Mouse (Mus musculus): ENCODE results near the gene Cks1b. TPM values are rescaled to one million over a fixed set of nuclear protein-coding genes. Genes with fewer than 3 reads are reported as not detected.
A peak's percentile ranks its signal among the peaks of the same experiment; 100 is the strongest.

Gene Cks1b
- 10 to 100 TPM; 19.6 to 22.3 TPM for total RNA-seq (2021)

GRCm38 (mm10) chr3:89418170-89418860 is at the start of gene Cks1b, which contains the start of gene Shc1:
Gene Cks1b (minus strand): TSS chr3:89418383.
Gene Shc1 (plus strand): TSS chr3:89418443.
- intact Hi-C loops (cut with DNase I): no loop called here
- DNase-seq: peak; percentile 94

- intact Hi-C loops (cut with DNase I): no loop called here
- peak; percentile 93 for DNase-seq
These were observed 41.0 kb upstream of the Cks1b start for GRCm38 (mm10) chr3:89458965-89459807.

DNA sequence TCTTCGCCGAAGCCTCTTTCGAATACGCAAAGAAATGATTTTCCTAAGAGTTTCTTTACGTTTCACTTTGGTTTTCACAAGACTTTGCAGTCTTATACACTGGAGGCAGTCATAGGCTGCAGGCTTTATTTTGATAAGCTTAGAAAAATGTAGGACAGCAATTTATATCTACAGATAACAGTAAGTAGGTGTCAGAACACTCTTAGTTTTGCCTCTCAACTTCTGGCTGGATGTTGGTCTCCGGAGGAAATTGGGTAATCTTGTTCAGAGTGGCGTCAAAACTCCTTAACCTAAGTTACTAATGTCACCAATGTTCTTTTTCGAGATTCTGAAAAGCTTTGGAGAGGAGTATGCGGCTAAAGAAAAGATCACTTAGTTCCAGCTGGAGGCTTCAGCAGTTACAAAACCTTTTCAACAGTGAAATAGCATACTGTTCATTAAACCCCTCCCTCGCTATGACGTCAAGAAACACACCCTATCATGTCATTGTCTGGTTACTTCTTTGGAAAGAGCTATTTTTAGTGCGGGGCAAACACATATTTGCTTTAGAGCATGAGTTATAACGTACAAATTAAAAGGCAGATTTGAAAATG is 40.3 kb upstream of the Cks1b start:
- intact Hi-C loops (cut with DNase I): no loop called here
- DNase-seq: no peak

DNA sequence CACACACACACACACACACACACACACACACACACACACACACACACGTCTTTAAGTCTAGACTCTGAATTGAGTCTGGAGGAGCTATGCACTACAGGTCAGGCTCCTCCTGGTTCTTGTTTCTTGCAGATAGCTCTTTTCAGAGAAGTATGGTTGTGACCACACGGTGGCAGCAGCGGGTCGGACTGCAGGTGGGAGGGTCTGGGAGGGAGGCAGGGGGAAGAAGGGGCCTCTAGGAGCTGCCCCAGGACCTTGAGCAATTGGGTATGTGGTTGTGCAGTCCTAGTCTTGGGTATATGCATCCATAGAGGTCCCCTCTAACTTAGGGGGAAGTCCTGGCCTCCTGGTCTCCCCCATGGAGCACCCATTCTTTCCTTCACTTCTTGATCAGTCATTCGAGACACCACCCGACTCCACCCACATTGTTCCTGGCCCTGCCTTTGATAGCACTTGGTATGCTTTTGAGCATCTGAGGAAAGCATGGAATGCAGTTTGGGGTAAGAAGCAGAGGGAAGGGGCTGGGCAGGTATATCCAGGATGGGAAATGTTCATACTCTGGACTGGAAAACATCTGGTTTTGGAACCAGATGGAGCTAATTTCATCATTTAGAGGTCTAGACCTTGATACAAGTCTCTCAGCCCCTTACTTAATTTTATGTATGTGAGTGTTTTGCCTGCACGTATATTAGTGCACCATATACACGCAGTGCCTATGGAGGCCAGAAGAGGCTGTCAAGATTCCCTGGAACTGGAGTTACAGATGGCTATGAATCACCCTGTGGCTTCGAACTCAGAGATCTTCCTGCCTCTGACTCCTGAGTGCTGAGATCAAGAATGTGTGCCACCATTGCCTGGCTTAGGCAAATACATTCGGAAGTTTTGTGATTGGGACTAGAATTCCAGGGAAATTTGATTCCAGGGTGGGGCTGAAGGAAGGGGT is 38.8 kb upstream of the Cks1b start:
- intact Hi-C loops (cut with DNase I): no loop called here

GRCm38 (mm10) chr3:89455786-89456285 is 37.7 kb upstream of the Cks1b start:
- intact Hi-C loops (cut with DNase I): no loop called here
- DNase-seq: no peak

More for the DNA sequence above, 38.8 kb upstream of the Cks1b start:
- peak; percentile 69 for DNase-seq

DNA sequence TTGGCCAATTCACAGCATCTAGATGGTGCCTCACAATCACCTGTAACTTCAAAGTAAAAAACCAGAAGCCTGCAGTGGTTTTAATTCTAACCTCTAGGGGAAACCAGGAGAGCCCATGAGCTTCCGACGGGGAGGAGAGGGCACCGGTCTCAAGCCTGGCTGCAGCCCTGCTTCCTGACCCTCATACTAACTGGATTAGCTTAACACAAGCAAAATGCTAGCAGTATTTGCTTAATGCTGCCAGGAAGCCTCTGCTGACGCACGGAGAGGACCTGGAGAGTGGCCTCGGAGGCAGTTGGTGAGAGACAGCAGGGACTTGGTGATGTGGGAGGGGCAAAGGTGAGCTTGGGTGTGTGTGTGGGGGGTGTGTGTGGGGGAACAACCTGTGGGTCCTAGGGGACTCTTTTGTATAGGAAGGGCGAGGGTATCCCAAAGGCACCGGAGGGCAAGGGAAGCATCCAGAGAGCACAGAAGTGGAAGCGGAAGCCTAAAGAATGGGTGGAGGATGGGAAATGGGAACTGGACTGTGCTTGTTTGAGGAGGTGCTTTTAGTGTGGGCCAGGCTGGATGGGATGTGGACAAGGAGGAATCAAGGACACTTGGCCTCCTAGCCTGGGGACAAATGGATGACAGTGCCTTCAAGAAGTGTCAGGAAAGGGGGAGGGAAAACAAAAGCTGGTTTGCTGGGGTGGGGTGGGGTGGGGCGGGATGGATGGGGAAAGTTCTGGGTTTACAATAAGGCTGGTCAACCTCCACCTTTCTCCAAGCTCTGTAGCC is 36.4 kb upstream of the Cks1b start, which contains the start of gene Pmvk:
Gene Pmvk (plus strand): TSS at position 141 of the 777 bp plus-strand sequence.
- DNase-seq: no peak
- intact Hi-C loops (cut with DNase I): no loop called here

DNA sequence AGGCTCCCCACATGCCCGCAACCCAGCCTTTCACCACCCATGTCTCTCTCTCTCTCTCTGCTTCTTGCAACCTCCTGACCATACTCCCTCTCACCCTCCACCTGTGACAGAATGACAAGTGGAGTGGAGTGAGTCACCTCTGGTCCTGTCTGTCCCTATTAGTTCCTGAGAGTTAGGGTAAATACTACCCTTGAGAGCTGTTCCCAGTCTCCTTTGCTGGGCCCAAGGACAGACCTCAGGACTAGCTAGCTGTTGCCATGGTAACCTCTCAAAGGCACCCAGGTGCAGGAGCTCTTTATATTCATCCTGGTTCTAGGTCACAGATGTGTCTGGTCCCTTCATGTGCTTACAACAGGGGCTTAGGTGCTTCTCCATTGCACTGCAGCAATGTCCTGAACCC is 33.7 kb upstream of the Cks1b start:
- no peak for DNase-seq
- intact Hi-C loops (cut with DNase I): no loop called here

DNA sequence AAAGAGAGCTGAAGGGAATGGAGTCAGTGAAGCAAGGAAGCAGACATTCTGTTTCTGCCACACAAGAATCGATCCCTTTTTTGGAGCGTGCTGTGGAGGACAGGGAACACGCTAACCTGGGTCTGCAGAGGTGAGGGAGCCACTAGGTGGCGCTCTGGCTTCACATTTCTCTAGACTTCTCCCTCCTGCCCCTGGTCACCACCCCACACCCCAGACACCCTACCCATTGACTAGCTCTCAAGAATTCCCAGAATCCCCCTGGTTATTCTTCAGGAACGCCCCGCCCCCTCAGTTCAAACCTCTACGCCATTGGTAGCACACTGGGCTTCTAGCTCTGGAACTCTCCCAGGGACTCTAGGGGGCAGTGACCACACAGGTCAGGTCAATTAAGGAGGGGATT is 31.4 kb upstream of the Cks1b start:
- DNase-seq: peak; percentile 78
- intact Hi-C loops (cut with DNase I): no loop called here

DNA sequence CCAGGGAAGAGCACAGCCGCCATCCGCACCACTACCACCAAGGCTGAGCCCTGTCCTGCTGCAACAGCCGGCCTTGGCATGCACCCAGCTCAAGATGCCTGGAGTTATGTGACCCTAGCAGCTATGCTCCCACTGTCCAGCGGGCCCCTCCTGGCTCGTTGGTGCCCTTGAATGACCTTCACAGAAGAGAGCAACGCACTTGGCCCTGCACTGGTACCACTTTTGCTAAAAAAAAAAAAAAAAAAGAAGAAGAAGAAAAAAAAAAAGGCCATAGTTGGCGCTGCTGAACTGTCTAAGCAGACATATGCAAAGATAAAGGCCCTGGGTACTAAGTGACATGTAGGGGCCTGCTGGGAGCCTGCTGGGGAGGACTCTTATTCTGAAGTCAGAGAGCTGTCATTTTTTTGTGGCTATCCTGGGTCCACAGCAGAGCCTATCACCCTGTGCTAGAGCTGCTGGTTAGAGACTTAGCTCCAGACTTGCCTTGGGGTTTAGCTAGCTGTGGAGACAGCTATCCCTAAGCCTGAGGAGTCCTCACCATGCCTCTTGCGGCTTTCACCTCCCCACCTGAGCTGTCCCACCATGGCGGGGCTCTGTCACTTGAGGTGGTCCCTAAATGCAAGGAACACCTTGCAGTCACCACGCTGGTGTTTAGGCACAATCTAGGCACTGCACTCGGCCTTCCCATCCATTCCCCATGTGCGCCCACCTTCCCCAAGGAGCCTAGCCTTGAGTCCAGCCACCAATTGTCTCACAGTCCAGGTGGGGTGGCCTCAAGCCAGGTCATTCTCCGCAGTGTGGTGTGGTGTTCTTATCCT is 30.7 kb upstream of the Cks1b start:
- peak; percentile 53 for DNase-seq
- intact Hi-C loops (cut with DNase I): no loop called here

DNA sequence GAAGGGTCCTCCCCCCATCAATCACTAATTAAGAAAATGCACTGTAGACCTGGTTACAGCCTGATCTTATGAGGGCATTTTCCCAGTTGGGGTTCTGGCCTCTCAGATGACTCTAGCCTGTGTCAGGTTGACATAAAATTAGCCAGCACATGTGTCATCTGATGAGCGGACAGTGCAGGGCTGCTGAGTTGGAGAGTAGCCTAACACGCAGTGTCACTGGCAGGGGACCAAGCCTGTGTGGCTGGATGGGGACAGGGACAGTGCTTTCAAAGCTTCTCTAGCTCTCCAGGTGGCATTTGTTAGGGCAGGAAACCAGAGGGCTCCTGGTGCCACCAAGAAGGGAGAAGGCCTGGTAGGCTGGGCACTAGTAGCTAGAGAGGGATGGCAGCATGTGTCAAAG is 22.5 kb upstream of the Cks1b start:
- intact Hi-C loops (cut with DNase I): no loop called here
- no peak for DNase-seq

GRCm38 (mm10) chr3:89437269-89437668 is 19.1 kb upstream of the Cks1b start:
- intact Hi-C loops (cut with DNase I): no loop called here
- DNase-seq: no peak

GRCm38 (mm10) chr3:89436176-89437113 is 18.3 kb upstream of the Cks1b start, which contains the start of gene Pbxip1:
Gene Pbxip1 (plus strand): TSS chr3:89436706.
- intact Hi-C loops (cut with DNase I): no loop called here
- peak; percentile 34 for DNase-seq

- DNase-seq: no peak
- intact Hi-C loops (cut with DNase I): no loop called here
These were observed 16.9 kb upstream of the Cks1b start for GRCm38 (mm10) chr3:89435041-89435440.

- DNase-seq: no peak
- intact Hi-C loops (cut with DNase I): no loop called here
These were observed 16.3 kb upstream of the Cks1b start for GRCm38 (mm10) chr3:89434532-89434931.

- no peak for DNase-seq
- intact Hi-C loops (cut with DNase I): no loop called here
These were observed 14.4 kb upstream of the Cks1b start for GRCm38 (mm10) chr3:89432606-89433005.

- intact Hi-C loops (cut with DNase I): no loop called here
- DNase-seq: peak; percentile 97
These were observed 12.3 kb upstream of the Cks1b start, which contains the start of gene Pygo2 for GRCm38 (mm10) chr3:89430171-89431159. Gene Pygo2 (plus strand): TSS chr3:89430214.
